Mouse (Mus musculus) MEL (cell line): ENCODE measurements around the gene Kctd19. TPM values are rescaled to one million over a fixed set of nuclear protein-coding genes. Genes with fewer than 3 reads are reported as not detected.

Source experiments
- DNase-seq: peaks from one replicate; pipeline ENCODE4 v3.0.0; 2011; ENCODE audit warnings: low read depth, low spot score
- H3K27ac ChIP-seq: 2 replicates; pipeline ENCODE4 v1.5.1; 2012; ENCODE audit warnings: low read depth, mild to moderate bottlenecking, control low read depth, low read length, moderate library complexity; ENCODE audit not compliant: control insufficient read depth
- H3K27me3 ChIP-seq, 2 experiments: fragments of 150-350 bp in 1 of 2; sonication (generic) in 1 of 2; 2 replicates each; pipeline ENCODE4 v1.6.1; 2012; ENCODE audit warnings: low read length in 2 of 2, mild to moderate bottlenecking in 2 of 2, improper control_type of control experiment in 1 of 2, moderate library complexity in 1 of 2; ENCODE audit not compliant: insufficient read depth in 2 of 2, control insufficient read depth in 1 of 2
- H3K36me3 ChIP-seq, 2 experiments: 2 replicates each; pipeline ENCODE4 v1.6.1; 2012 to 2014; ENCODE audit warnings: low read length in 2 of 2, improper control_type of control experiment in 1 of 2, inconsistent platforms in 1 of 2, mild to moderate bottlenecking in 1 of 2; ENCODE audit not compliant: insufficient read depth in 2 of 2, control insufficient read depth in 1 of 2
- H3K4me1 ChIP-seq, 2 experiments: fragments of 150-350 bp in 1 of 2; sonication (generic) in 1 of 2; 2 replicates each; pipeline ENCODE4 v1.6.1; 2012; ENCODE audit warnings: low read length in 2 of 2, improper control_type of control experiment in 1 of 2, mild to moderate bottlenecking in 1 of 2; ENCODE audit not compliant: insufficient read depth in 2 of 2, control insufficient read depth in 1 of 2
- H3K4me3 ChIP-seq, 2 experiments: fragments of 150-350 bp in 1 of 2; sonication (generic) in 1 of 2; 2 replicates each; pipeline ENCODE4 v1.5.1; 2012; ENCODE audit warnings: low read depth in 2 of 2, low read length in 2 of 2, mild to moderate bottlenecking in 2 of 2, moderate library complexity in 2 of 2, control low read depth in 1 of 2, improper control_type of control experiment in 1 of 2; ENCODE audit not compliant: control insufficient read depth in 1 of 2, insufficient read depth in 1 of 2
- H3K79me2 ChIP-seq: 2 replicates; pipeline ENCODE4 v1.6.1; 2012; ENCODE audit warnings: mild to moderate bottlenecking, low read length, moderate library complexity; ENCODE audit not compliant: control insufficient read depth, poor library complexity, insufficient read depth
- H3K9ac ChIP-seq: 2 replicates; pipeline ENCODE4 v1.6.1; 2012; ENCODE audit warnings: low read depth, mild to moderate bottlenecking, control low read depth, low read length, moderate library complexity; ENCODE audit not compliant: control insufficient read depth, poor library complexity, severe bottlenecking
- H3K9me3 ChIP-seq: fragments of 150-350 bp; sonication (generic); replicated peaks from 2 replicates; pipeline ENCODE4 v1.6.1; 2012; ENCODE audit warnings: mild to moderate bottlenecking, low read length, improper control_type of control experiment, moderate library complexity; ENCODE audit not compliant: insufficient read depth
- CHD1 ChIP-seq: IDR thresholded peaks from 2 replicates; pipeline ENCODE4 v1.6.1; 2012; ENCODE audit warnings: low read depth, mild to moderate bottlenecking, inconsistent platforms, low read length, improper control_type of control experiment
- CTCF ChIP-seq, 3 experiments: IDR thresholded peaks in 2 of 3; conservative IDR thresholded peaks in 1 of 3; 2 replicates each; pipeline ENCODE4 v1.5.1; 2011 to 2012; ENCODE audit warnings: low read length in 3 of 3, low read depth in 2 of 3, mild to moderate bottlenecking in 2 of 3, improper control_type of control experiment in 1 of 3, inconsistent platforms in 1 of 3, mixed read lengths in 1 of 3, moderate library complexity in 1 of 3; ENCODE audit not compliant: control insufficient read depth in 1 of 3, insufficient read depth in 1 of 3, poor library complexity in 1 of 3, severe bottlenecking in 1 of 3
- ETS1 ChIP-seq: IDR thresholded peaks from 2 replicates; pipeline ENCODE4 v1.6.1; 2012; ENCODE audit warnings: low read depth, mild to moderate bottlenecking, inconsistent platforms, low read length, improper control_type of control experiment, moderate library complexity
- KAT2A ChIP-seq: conservative IDR thresholded peaks from 2 replicates; pipeline ENCODE4 v1.6.1; 2012; ENCODE audit warnings: low read depth, low read length, improper control_type of control experiment, inconsistent platforms
- MAFK ChIP-seq: IDR thresholded peaks from 2 replicates; pipeline ENCODE4 v1.6.1; 2011; ENCODE audit warnings: low read depth, mild to moderate bottlenecking, low read length, improper control_type of control experiment, borderline replicate concordance
- MAX ChIP-seq: IDR thresholded peaks from 2 replicates; pipeline ENCODE4 v1.6.1; 2011; ENCODE audit warnings: low read length, improper control_type of control experiment
- MXI1 ChIP-seq: IDR thresholded peaks from 2 replicates; pipeline ENCODE4 v1.6.1; 2011; ENCODE audit warnings: mild to moderate bottlenecking, low read depth, low read length, improper control_type of control experiment
- NELFE ChIP-seq: IDR thresholded peaks from 2 replicates; pipeline ENCODE4 v1.6.1; 2011; ENCODE audit warnings: low read depth, low read length, improper control_type of control experiment
- NRF1 ChIP-seq: IDR thresholded peaks from 2 replicates; pipeline ENCODE4 v1.6.1; 2014; ENCODE audit warnings: low read depth, mild to moderate bottlenecking, inconsistent platforms, low read length, improper control_type of control experiment, moderate library complexity; ENCODE audit not compliant: poor library complexity, insufficient read depth, severe bottlenecking
- POLR2AphosphoS5 ChIP-seq: IDR thresholded peaks from 2 replicates; pipeline ENCODE4 v1.6.1; 2012; ENCODE audit warnings: low read depth, borderline replicate concordance, mild to moderate bottlenecking, inconsistent platforms, low read length, moderate library complexity, mixed read lengths
- RAD21 ChIP-seq: IDR thresholded peaks from 2 replicates; pipeline ENCODE4 v1.6.1; 2011; ENCODE audit warnings: mild to moderate bottlenecking, low read depth, low read length, improper control_type of control experiment
- SMC3 ChIP-seq: IDR thresholded peaks from 2 replicates; pipeline ENCODE4 v1.6.1; 2011; ENCODE audit warnings: low read depth, low read length, improper control_type of control experiment
- TBP ChIP-seq: IDR thresholded peaks from 2 replicates; pipeline ENCODE4 v1.8.0; 2011; ENCODE audit warnings: low read depth, low read length, improper control_type of control experiment
- USF2 ChIP-seq, 2 experiments: IDR thresholded peaks; 2 replicates each; pipeline ENCODE4 v1.6.1; 2011 to 2012; ENCODE audit warnings: improper control_type of control experiment in 2 of 2, low read length in 2 of 2, borderline replicate concordance in 1 of 2, inconsistent platforms in 1 of 2, low read depth in 1 of 2, mild to moderate bottlenecking in 1 of 2; ENCODE audit not compliant: insufficient read depth in 1 of 2
- ZKSCAN1 ChIP-seq: IDR thresholded peaks from 2 replicates; pipeline ENCODE4 v1.6.1; 2012; ENCODE audit warnings: low read depth, mild to moderate bottlenecking, inconsistent platforms, low read length, improper control_type of control experiment, moderate library complexity
- ZMIZ1 ChIP-seq: IDR thresholded peaks from 2 replicates; pipeline ENCODE4 v1.6.1; 2012; ENCODE audit warnings: low read depth, mild to moderate bottlenecking, inconsistent platforms, low read length, improper control_type of control experiment, moderate library complexity
- ZNF384 ChIP-seq: IDR thresholded peaks from 2 replicates; pipeline ENCODE4 v1.6.1; 2012; ENCODE audit warnings: low read depth, mild to moderate bottlenecking, inconsistent platforms, low read length, improper control_type of control experiment
- polyA plus RNA-seq, 2 experiments: library from polyadenylated mRNA; stranded (reverse) in 1 of 2; unstranded in 1 of 2; fragments of >175 nt in 1 of 2; fragments of >200 nt in 1 of 2; gene quantifications; 2 replicates each; pipeline versions ENCODE4 v1.2.1 to v1.2.4; 2012; ENCODE audit warnings: low replicate concordance in 2 of 2, low read depth in 1 of 2; ENCODE audit not compliant: insufficient read length in 2 of 2, insufficient read depth in 1 of 2, missing spikeins in 1 of 2
- total RNA-seq: library from RNA; depleted of rRNA; stranded (reverse); fragments of 300-350 nt; gene quantifications from 2 replicates; pipeline ENCODE4 v1.2.3, GENCODE M21; 2012

Gene Kctd19
- total and polyA plus RNA-seq, 3 experiments = not detected

GRCm38 (mm10) chr8:105367107-105367506 lies 46.2 kb downstream of the Kctd19 start:
- H3K9me3 ChIP-seq = no peaks in the 10 kb centered on the region
- no peak for TF ChIP-seq CHD1
- peak; percentile 16; the same call in 1 of the 2 replicates for TF ChIP-seq RAD21
- TF ChIP-seq KAT2A = no peak
- no peak for TF ChIP-seq POLR2AphosphoS5
- peak; percentile 21 to 55 (median 26); a peak in 4 of 6 replicates for TF ChIP-seq CTCF (IDR thresholded peaks at IDR 0.05 in 2 of 3, conservative IDR thresholded peaks at IDR 0.05 in 1 of 3; ENCODE audit: control insufficient read depth in 1 of 3, insufficient read depth in 1 of 3, low read depth in 2 of 3, low read length in 3 of 3, poor library complexity in 1 of 3, severe bottlenecking in 1 of 3)
- no peak for TF ChIP-seq ZMIZ1
- TF ChIP-seq MAFK = no peak
- peak; percentile 34 for TF ChIP-seq SMC3
- no peak for TF ChIP-seq ETS1
- TF ChIP-seq ZKSCAN1 = no peak
- no peak for TF ChIP-seq USF2 (IDR thresholded peaks at IDR 0.05; ENCODE audit: borderline replicate concordance in 1 of 2, insufficient read depth in 1 of 2, low read depth in 1 of 2, low read length in 2 of 2)
- TF ChIP-seq ZNF384 = no peak
- no peak for TF ChIP-seq MAX
- no peak for TF ChIP-seq TBP
- TF ChIP-seq NRF1 = no peak
- H3K4me1 ChIP-seq = peaks cover 4 to 7% of the 10 kb centered on the region in 2 experiments; a peak in 3 of 4 replicates
- H3K27ac ChIP-seq = no peak overlapping the region
- H3K4me3 ChIP-seq = no peak overlapping the region
- H3K9ac ChIP-seq = no peak overlapping the region
- H3K79me2 ChIP-seq = no peaks in the 10 kb centered on the region
- DNase-seq = peak; percentile 42
- no peaks in the 10 kb centered on the region; a peak in 1 of 4 replicates for H3K27me3 ChIP-seq
- H3K36me3 ChIP-seq = peaks cover 0 to 4% of the 10 kb centered on the region in 2 experiments; a peak in 2 of 4 replicates

- no peaks in the 10 kb centered on the region for H3K4me1 ChIP-seq
- TF ChIP-seq NELFE = no peak
- TF ChIP-seq ZNF384 = 0 out of 2 replicates have a peak, but pooled peaks have one; percentile 9
- TF ChIP-seq MXI1 = no peak
- TF ChIP-seq, all 39 proteins: peak for 1
- no peak overlapping the region for H3K4me3 ChIP-seq
- no peak overlapping the region for H3K27ac ChIP-seq
- no peaks in the 10 kb centered on the region; a peak in 1 of 4 replicates for H3K27me3 ChIP-seq
- no peaks in the 10 kb centered on the region for H3K36me3 ChIP-seq
- DNase-seq = no peak
- no peaks in the 10 kb centered on the region for H3K9me3 ChIP-seq
- H3K9ac ChIP-seq = no peak overlapping the region
- no peaks in the 10 kb centered on the region for H3K79me2 ChIP-seq
These were observed 51.3 kb downstream of the Kctd19 start for GRCm38 (mm10) chr8:105361751-105362702.
